Mouse (Mus musculus) ES-E14 (cell line): ENCODE results near the gene Rab40c. TPM values are rescaled to one million over a fixed set of nuclear protein-coding genes. Genes with fewer than 3 reads are reported as not detected.

Source experiments
- DNase-seq: peaks from one replicate; pipeline ENCODE4 v3.0.0-alpha.2; 2013; ENCODE audit warnings: low read depth, low spot score
- H3K27ac ChIP-seq: 2 replicates; pipeline ENCODE4 v1.5.1; 2012; ENCODE audit warnings: low read depth, mild to moderate bottlenecking, low read length, moderate library complexity, mixed read lengths; ENCODE audit not compliant: poor library complexity, insufficient read depth, severe bottlenecking
- H3K36me3 ChIP-seq: 2 replicates; pipeline ENCODE4 v1.6.1; 2012; ENCODE audit warnings: mild to moderate bottlenecking, low read length, moderate library complexity, mixed read lengths; ENCODE audit not compliant: control insufficient read depth, poor library complexity, insufficient read depth, severe bottlenecking
- H3K4me1 ChIP-seq, 2 experiments: fragments of 150-350 bp in 1 of 2; sonication (generic) in 1 of 2; 2 replicates each; pipeline ENCODE4 v1.6.1; 2012; ENCODE audit warnings: low read length in 2 of 2, mild to moderate bottlenecking in 1 of 2, mixed read lengths in 1 of 2; ENCODE audit not compliant: control insufficient read depth in 2 of 2, insufficient read depth in 2 of 2, poor library complexity in 1 of 2
- H3K4me3 ChIP-seq, 2 experiments: fragments of 150-350 bp in 1 of 2; sonication (generic) in 1 of 2; 2 replicates each; pipeline ENCODE4 v1.5.1; 2012; ENCODE audit warnings: low read length in 2 of 2, low read depth in 1 of 2, mild to moderate bottlenecking in 1 of 2, mixed read lengths in 1 of 2; ENCODE audit not compliant: insufficient read depth in 1 of 2, poor library complexity in 1 of 2, severe bottlenecking in 1 of 2
- H3K9ac ChIP-seq: 2 replicates; pipeline ENCODE4 v1.6.1; 2012; ENCODE audit warnings: low read depth, mild to moderate bottlenecking, low read length, mixed read lengths; ENCODE audit not compliant: poor library complexity, insufficient read depth, severe bottlenecking
- H3K9me3 ChIP-seq: fragments of 150-350 bp; sonication (generic); 2 replicates; pipeline ENCODE4 v1.6.1; 2012; ENCODE audit warnings: low read depth, mild to moderate bottlenecking, low read length; ENCODE audit not compliant: control insufficient read depth, insufficient read depth
- CHD2 ChIP-seq: IDR thresholded peaks from 2 replicates; pipeline ENCODE4 v1.6.1; 2014; ENCODE audit warnings: mild to moderate bottlenecking, low read depth, low read length, inconsistent platforms
- HCFC1 ChIP-seq: IDR thresholded peaks from 2 replicates; pipeline ENCODE4 v1.6.1; 2012; ENCODE audit warnings: low read length, inconsistent platforms, borderline replicate concordance; ENCODE audit not compliant: insufficient read depth
- MAFK ChIP-seq: IDR thresholded peaks from 2 replicates; pipeline ENCODE4 v1.6.1; 2014; ENCODE audit warnings: mild to moderate bottlenecking, low read depth, low read length, inconsistent platforms; ENCODE audit not compliant: insufficient read depth
- ZC3H11A ChIP-seq: IDR thresholded peaks from 2 replicates; pipeline ENCODE4 v1.6.1; 2012; ENCODE audit warnings: low read depth, mild to moderate bottlenecking, inconsistent platforms, low read length, borderline replicate concordance
- ZNF384 ChIP-seq: IDR thresholded peaks from 2 replicates; pipeline ENCODE4 v1.6.1; 2012; ENCODE audit warnings: low read depth, low read length, inconsistent platforms
- in situ Hi-C, 2 experiments: fragments of 600-800 bp; cut with MboI; formaldehyde crosslinking; loops; one replicate each; pipeline ENCODE4 v1.15.1; 2025; ENCODE audit warnings: low sequenced_read_pairs in 2 of 2, inconsistent platforms in 1 of 2; ENCODE audit not compliant: unreplicated experiment in 2 of 2
- total RNA-seq: library from RNA; depleted of rRNA; stranded (reverse); fragments of 300-350 nt; gene quantifications from 2 replicates; pipeline ENCODE4 v1.2.3, GENCODE M21; 2012

Rab40c gene
- total RNA-seq, 1 experiment = 15.7 TPM

- no peak for DNase-seq
- no peak overlapping the region for H3K9ac ChIP-seq
- no peaks in the 10 kb centered on the region for H3K9me3 ChIP-seq
- H3K36me3 ChIP-seq = peaks cover 2% of the 10 kb centered on the region; the same call in 1 of the 2 replicates
- in situ Hi-C loops = no loop called here
- TF ChIP-seq ZNF384 (no peak), MAFK (0 out of 2 replicates have a peak, but pooled peaks have one; percentile 1)
- H3K4me1 ChIP-seq = no peaks in the 10 kb centered on the region; a peak in 1 of 4 replicates
- H3K27ac ChIP-seq = no peak overlapping the region
- no peak overlapping the region for H3K4me3 ChIP-seq
These were observed 16.5 kb downstream of the Rab40c start for GRCm38 (mm10) chr17:25903061-25903460.

DNA sequence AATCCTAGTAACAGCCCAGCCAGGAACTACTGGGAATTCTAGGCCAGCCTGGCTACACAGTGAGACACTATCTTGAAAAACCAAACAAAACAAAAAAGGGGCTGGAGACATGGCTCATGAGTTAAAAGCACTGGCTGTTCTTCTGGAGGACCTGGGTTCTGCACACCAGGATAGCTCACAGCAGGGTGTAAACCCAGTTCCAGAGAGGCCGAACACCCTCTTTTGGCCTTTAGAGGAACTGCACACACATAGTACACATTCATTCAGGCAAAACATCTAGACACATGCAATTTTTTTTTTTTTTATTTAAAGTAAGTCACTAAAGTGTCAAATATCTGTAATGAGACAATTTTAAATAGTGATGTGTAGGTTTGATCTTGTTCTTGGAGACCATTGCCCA, 19.3 kb downstream of the Rab40c start:
- Histone ChIP-seq H3K9me3 (no peaks in the 10 kb centered on the region), H3K27ac (no peak overlapping the region), H3K4me3 (no peak overlapping the region), H3K9ac (no peak overlapping the region), H3K4me1 (no peaks in the 10 kb centered on the region; a peak in 1 of 4 replicates), H3K36me3 (peaks cover 2% of the 10 kb centered on the region; the same call in 1 of the 2 replicates)
- no peak for DNase-seq
- TF ChIP-seq ZC3H11A (no peak), HCFC1 (no peak), MAFK (no peak), ZNF384 (no peak), CHD2 (no peak)
- in situ Hi-C loops = no loop called here

- Histone ChIP-seq H3K36me3 (peaks cover 2% of the 10 kb centered on the region; the same call in 1 of the 2 replicates), H3K27ac (no peak overlapping the region), H3K9me3 (no peaks in the 10 kb centered on the region), H3K4me3 (no peak overlapping the region), H3K4me1 (peaks cover 0 to 3% of the 10 kb centered on the region in 2 experiments; a peak in 1 of 4 replicates), H3K9ac (no peak overlapping the region)
- TF ChIP-seq CHD2 (no peak), ZC3H11A (no peak), MAFK (no peak), ZNF384 (no peak), HCFC1 (no peak)
- no peak for DNase-seq
- in situ Hi-C loops = no loop called here
These were observed 23.6 kb downstream of the Rab40c start for GRCm38 (mm10) chr17:25895891-25896290.

DNA sequence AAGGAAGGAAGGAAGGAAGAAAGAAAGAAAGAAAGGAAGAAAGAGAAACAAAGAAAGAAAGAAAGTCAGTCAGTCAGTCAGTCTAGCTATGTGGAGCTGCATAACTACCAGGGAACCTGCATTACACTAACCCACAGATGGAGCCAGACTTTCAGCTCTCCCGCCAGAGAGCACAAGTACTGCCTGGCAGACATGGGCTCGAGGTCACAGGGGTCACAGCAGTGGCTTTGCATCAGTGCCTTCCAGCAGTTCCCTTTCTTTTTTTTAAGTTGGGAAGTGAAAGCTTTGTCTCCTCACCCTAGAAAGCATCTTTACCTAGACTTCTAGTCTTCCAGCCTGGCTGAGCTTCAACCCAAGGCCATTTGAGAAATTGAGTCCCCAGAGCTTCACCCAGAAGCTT, 24.1 kb downstream of the Rab40c start:
- Histone ChIP-seq H3K9me3 (no peaks in the 10 kb centered on the region), H3K4me1 (peaks cover 0 to 3% of the 10 kb centered on the region in 2 experiments; a peak in 1 of 4 replicates), H3K27ac (no peak overlapping the region), H3K36me3 (peaks cover under 1% of the 10 kb centered on the region; the same call in 1 of the 2 replicates), H3K4me3 (no peak overlapping the region), H3K9ac (no peak overlapping the region)
- in situ Hi-C loops = no loop called here
- no peak for DNase-seq
- no peak for TF ChIP-seq MAFK
- no peak for TF ChIP-seq ZC3H11A
- TF ChIP-seq ZNF384 = no peak
- no peak for TF ChIP-seq CHD2
- TF ChIP-seq HCFC1 = no peak
